Mouse (Mus musculus): ENCODE measurements at regions not wholly inside any gene's neighbourhood (a gene's known extent, or its start where the extent isn't known, plus 50 kb on each side); places are given as distances from the start of the nearest gene placed in this dataset.
A peak's percentile ranks its signal among the peaks of the same experiment; 100 is the strongest.

- DNase-seq: no peak
Measured at GRCm38 (mm10) chr4:56619054-56619453, 120.8 kb upstream of the Gm26657 start.

GRCm38 (mm10) chr4:56618433-56618832 is 121.4 kb upstream of the Gm26657 start:
- no peak for DNase-seq

GRCm38 (mm10) chr4:56617661-56618360 is 122.1 kb upstream of the Gm26657 start:
- no peak for DNase-seq

GRCm38 (mm10) chr4:56612325-56612724 is 127.5 kb upstream of the Gm26657 start:
- DNase-seq: peak; percentile 21

- peak; percentile 8 for DNase-seq
Measured at GRCm38 (mm10) chr4:56611751-56612150, 128.1 kb upstream of the Gm26657 start.

- DNase-seq: no peak
Measured at GRCm38 (mm10) chr4:56610273-56610672, 129.6 kb upstream of the Gm26657 start.

GRCm38 (mm10) chr4:56608701-56609100 is 131.2 kb upstream of the Gm26657 start:
- no peak for DNase-seq

- no peak for DNase-seq
Measured at GRCm38 (mm10) chr4:56598398-56598797, 141.5 kb upstream of the Gm26657 start.

- DNase-seq: no peak
Measured at GRCm38 (mm10) chr4:56597931-56598330, 141.9 kb upstream of the Gm26657 start.

GRCm38 (mm10) chr4:56582405-56582804 is 157.5 kb upstream of the Gm26657 start:
- DNase-seq: no peak

GRCm38 (mm10) chr4:56576837-56577548 is 162.9 kb upstream of the Gm26657 start:
- DNase-seq: no peak

- DNase-seq: no peak
Measured at GRCm38 (mm10) chr4:56552126-56552525, 187.7 kb upstream of the Gm26657 start.

GRCm38 (mm10) chr4:56533344-56533985 is 206.4 kb upstream of the Gm26657 start:
- DNase-seq: no peak

GRCm38 (mm10) chr4:56532921-56533320 is 206.9 kb upstream of the Gm26657 start:
- no peak for DNase-seq

- DNase-seq: no peak
Measured at GRCm38 (mm10) chr4:56528571-56528970, 211.3 kb upstream of the Gm26657 start.

GRCm38 (mm10) chr4:56524430-56524985 is 215.4 kb upstream of the Gm26657 start:
- no peak for DNase-seq

- DNase-seq: no peak
Measured at GRCm38 (mm10) chr4:56507770-56508169, 232.1 kb upstream of the Gm26657 start.

GRCm38 (mm10) chr4:56506786-56507185 is 233.1 kb upstream of the Gm26657 start:
- no peak for DNase-seq

- no peak for DNase-seq
Measured at GRCm38 (mm10) chr4:56506067-56506466, 233.8 kb upstream of the Gm26657 start.

GRCm38 (mm10) chr4:56492537-56493221 is 247.2 kb upstream of the Gm26657 start:
- DNase-seq: peak; percentile 53

GRCm38 (mm10) chr4:56489361-56489760 is 250.5 kb upstream of the Gm26657 start:
- DNase-seq: no peak

- DNase-seq: no peak
Measured at GRCm38 (mm10) chr4:56483708-56484107, 256.2 kb upstream of the Gm26657 start.

- DNase-seq: no peak
Measured at GRCm38 (mm10) chr4:56456788-56457187, 283.1 kb upstream of the Gm26657 start.

Data from lung, postnatal 14 days (tissue).